Mouse (Mus musculus): ENCODE data around the gene Rab43.

The Rab43 gene

GRCm38 (mm10) chr6:87811675-87812338 is at the start of gene Rab43:
Gene Rab43 (minus strand): TSS chr6:87812164.
- peak; percentile 96 for DNase-seq

- no peak for DNase-seq
Measured at GRCm38 (mm10) chr6:87857071-87857470, 45.1 kb upstream of the Rab43 start.

- DNase-seq = no peak
Measured at GRCm38 (mm10) chr6:87853446-87853845, 41.5 kb upstream of the Rab43 start.

GRCm38 (mm10) chr6:87851871-87852270 is 39.9 kb upstream of the Rab43 start:
- no peak for DNase-seq

GRCm38 (mm10) chr6:87850900-87851614 is 39.1 kb upstream of the Rab43 start, which contains the start of gene Cnbp:
Gene Cnbp (minus strand): TSS chr6:87851106.
- DNase-seq = peak; percentile 98 to 99

GRCm38 (mm10) chr6:87850155-87850899 is 38.4 kb upstream of the Rab43 start:
- peak in 1 of 2 experiments; percentile 72 for DNase-seq

- DNase-seq = no peak
Measured at GRCm38 (mm10) chr6:87849780-87850154, 37.8 kb upstream of the Rab43 start.

GRCm38 (mm10) chr6:87846813-87847212 is 34.8 kb upstream of the Rab43 start:
- DNase-seq = no peak

- DNase-seq = no peak
Measured at GRCm38 (mm10) chr6:87845031-87845695, 33.2 kb upstream of the Rab43 start.

- DNase-seq = no peak
Measured at GRCm38 (mm10) chr6:87842254-87842653, 30.3 kb upstream of the Rab43 start.

- no peak for DNase-seq
Measured at GRCm38 (mm10) chr6:87841635-87842034, 29.7 kb upstream of the Rab43 start.

- no peak for DNase-seq
Measured at GRCm38 (mm10) chr6:87839797-87840341, 27.9 kb upstream of the Rab43 start.

GRCm38 (mm10) chr6:87838551-87839197 is 26.7 kb upstream of the Rab43 start, which contains the start of gene Isy1:
Gene Isy1 (minus strand): TSS chr6:87838798.
- DNase-seq = peak; percentile 96

- no peak for DNase-seq
Measured at GRCm38 (mm10) chr6:87835695-87836094, 23.7 kb upstream of the Rab43 start, which contains the start of gene Gm45140. Gene Gm45140 (minus strand): TSS chr6:87835795.

- no peak for DNase-seq
Measured at GRCm38 (mm10) chr6:87820366-87820765, 8.4 kb upstream of the Rab43 start.

- DNase-seq = no peak
Measured at GRCm38 (mm10) chr6:87814486-87814885, 2.5 kb upstream of the Rab43 start.

- no peak for DNase-seq
Measured at GRCm38 (mm10) chr6:87812656-87813055, 692 bp upstream of the Rab43 start.

GRCm38 (mm10) chr6:87810713-87811669 is 973 bp downstream of the Rab43 start:
- peak; percentile 81 to 84 for DNase-seq

GRCm38 (mm10) chr6:87810311-87810710 is 1.7 kb downstream of the Rab43 start:
- DNase-seq = no peak

GRCm38 (mm10) chr6:87809651-87810161 is 2.3 kb downstream of the Rab43 start:
- DNase-seq = no peak

GRCm38 (mm10) chr6:87809144-87809543 is 2.8 kb downstream of the Rab43 start:
- no peak for DNase-seq

Data from lung, postnatal 4 days (tissue).